Mouse (Mus musculus) erythroblast, embryonic 14.5 days (primary cell): ENCODE measurements around the gene Vwf.

Experiments
- GATA1 ChIP-seq: IDR thresholded peaks from 2 replicates; pipeline ENCODE4 v1.6.1; 2012; ENCODE audit warnings: low read length, inconsistent platforms, mixed read lengths
- TAL1 ChIP-seq: IDR thresholded peaks from 3 replicates; pipeline ENCODE4 v1.6.1; 2012; ENCODE audit warnings: low read length, inconsistent platforms, mixed read lengths

DNA sequence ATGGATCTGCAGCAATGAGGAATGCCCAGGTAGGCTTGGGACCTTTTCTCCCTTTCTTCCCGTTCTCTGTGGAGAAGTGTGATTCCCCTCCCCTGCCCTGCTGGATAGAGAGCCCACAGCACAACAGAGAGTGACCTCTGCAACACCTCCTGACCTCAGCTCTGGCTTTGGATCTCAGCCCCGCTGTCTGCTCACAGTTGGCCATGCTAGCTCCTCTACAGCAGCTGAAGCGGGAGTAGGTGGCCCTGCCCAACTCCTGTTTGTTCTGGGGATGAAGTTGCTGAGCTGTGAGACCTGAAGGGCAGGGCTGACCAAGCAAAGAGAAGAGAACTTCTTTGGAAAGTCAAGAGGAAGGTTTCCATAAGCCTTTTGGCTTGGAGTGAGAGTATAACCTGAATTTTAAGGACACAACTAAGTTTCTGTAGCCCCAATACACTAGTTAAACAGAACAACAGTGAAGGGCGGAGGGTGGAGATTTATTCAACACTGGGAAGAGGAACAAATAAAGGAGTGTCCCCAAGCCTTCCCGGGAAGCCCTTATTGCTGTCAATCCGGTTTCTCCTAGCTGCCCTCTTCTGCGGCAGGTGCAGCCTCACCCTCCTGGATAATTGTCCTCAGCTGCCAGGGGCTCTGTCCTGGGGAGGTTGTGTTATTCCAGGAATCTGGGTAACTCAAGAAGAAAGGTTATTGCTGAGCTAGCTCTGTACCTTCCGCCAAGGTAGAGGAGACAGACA lies 45.2 kb downstream of the Vwf start:
- no peak for TF ChIP-seq GATA1
- no peak for TF ChIP-seq TAL1
